Comparison of ENCODE assay signal across 8 mouse cellular contexts in genomic region chr6:125110927-125111326, GRCm38 (mm10). TPM values are rescaled to one million over a fixed set of nuclear protein-coding genes. Genes with fewer than 3 reads are reported as not detected.
DNase-seq lines count a peak whose midpoint lies in the region; ATAC-seq lines count a peak whose summit lies in the region.

No protein-coding gene starts in this region.

- H3K27ac ChIP-seq in embryonic facial prominence, embryonic 14.5 days (replicated peaks; ENCODE audit: low read depth, low read length): no peak overlapping the region

- no peak for ATAC-seq in embryonic facial prominence, embryonic 14.5 days (ENCODE audit: low read depth)
- ATAC-seq in frontal cortex, adult (ENCODE audit: low TSS enrichment): no peak

- no peak overlapping the region for H3K4me3 ChIP-seq in embryonic facial prominence, embryonic 14.5 days (ENCODE audit: low read depth, low read length)

- no peak overlapping the region for H3K4me2 ChIP-seq in embryonic facial prominence, embryonic 14.5 days (ENCODE audit: low read depth, low read length)

- H3K36me3 ChIP-seq in embryonic facial prominence, embryonic 14.5 days (ENCODE audit: control insufficient read depth, insufficient read depth, low read length): peaks cover 98% of the 10 kb centered on the region

- no peaks in the 10 kb centered on the region for H3K27me3 ChIP-seq in embryonic facial prominence, embryonic 14.5 days (replicated peaks; ENCODE audit: control insufficient read depth, insufficient read depth, low read length)

- 90% methylated on average over 7 of the region's 7 CpGs for WGBS in embryonic facial prominence, embryonic 14.5 days

- no peaks in the 10 kb centered on the region for H3K4me1 ChIP-seq in embryonic facial prominence, embryonic 14.5 days (ENCODE audit: control insufficient read depth, insufficient read depth, low read length)

- peak; percentile 42 for DNase-seq in adrenal gland, postnatal 25 days
- DNase-seq in adrenal gland, postnatal 4 days (ENCODE audit: low spot score in 2 of 2): no peak
- peak; percentile 69 to 73 for DNase-seq in layer of hippocampus, postnatal 10 days (ENCODE audit: low spot score in 2 of 2)
- DNase-seq in layer of hippocampus, adult 18-20 months (ENCODE audit: low spot score in 2 of 2): no peak
- peak; percentile 79 for DNase-seq in NIH3T3 (ENCODE audit: low read depth)
- DNase-seq in embryonic facial prominence, embryonic 14.5 days (ENCODE audit: low spot score): peak; percentile 24
- DNase-seq in naive thymus-derived CD4-positive, alpha-beta T cell, adult 2 months (ENCODE audit: low read depth): peak; percentile 58

- no peaks in the 10 kb centered on the region for H3K9me3 ChIP-seq in embryonic facial prominence, embryonic 14.5 days (ENCODE audit: control insufficient read depth, low read length)

- H3K9ac ChIP-seq in embryonic facial prominence, embryonic 14.5 days (ENCODE audit: low read depth, low read length): no peak overlapping the region

RNA-seq across cellular contexts. Expression of gene Chd4, which starts 15.1 kb away (rescaled TPM):
- total RNA-seq in adrenal gland, postnatal 25 days (2021): 175 and 203 TPM in 2 replicates
- total RNA-seq in adrenal gland, postnatal 4 days (2021): 100 to 1,000 TPM; 227 to 264 TPM
- 100 to 1,000 TPM; 176 to 195 TPM for total RNA-seq in layer of hippocampus, postnatal 10 days (2021)
- total RNA-seq in layer of hippocampus, adult 18-20 months (2021): 100 to 1,000 TPM; 153 to 176 TPM
- 70.1 and 73.5 TPM in 2 replicates for polyA plus RNA-seq in embryonic facial prominence, embryonic 14.5 days (2014; fragmentation: Nextera tagmentation; extraction: Ambion mirVana)

RNA-seq across cellular contexts. Expression of gene Nop2, which starts 20.8 kb away (rescaled TPM):
- 36.2 and 44.0 TPM in 2 replicates for total RNA-seq in adrenal gland, postnatal 25 days (2021)
- total RNA-seq in adrenal gland, postnatal 4 days (2021): 10 to 100 TPM; 36.5 to 36.8 TPM
- total RNA-seq in layer of hippocampus, postnatal 10 days (2021): 10 to 100 TPM; 35.9 to 36.1 TPM
- total RNA-seq in layer of hippocampus, adult 18-20 months (2021): 10 to 100 TPM; 31.3 to 32.4 TPM
- 56.4 and 60.4 TPM in 2 replicates for polyA plus RNA-seq in embryonic facial prominence, embryonic 14.5 days (2014; fragmentation: Nextera tagmentation; extraction: Ambion mirVana)

RNA-seq across cellular contexts. Expression of gene Iffo1, which starts 34.1 kb away (rescaled TPM):
- total RNA-seq in adrenal gland, postnatal 25 days (2021): 27.8 and 43.8 TPM in 2 replicates
- 10 to 100 TPM; 42.7 to 49.9 TPM for total RNA-seq in adrenal gland, postnatal 4 days (2021)
- total RNA-seq in layer of hippocampus, postnatal 10 days (2021): 10 to 100 TPM; 49.7 to 50.7 TPM
- 10 to 100 TPM; 63.0 to 69.1 TPM for total RNA-seq in layer of hippocampus, adult 18-20 months (2021)
- polyA plus RNA-seq in embryonic facial prominence, embryonic 14.5 days (2014; fragmentation: Nextera tagmentation; extraction: Ambion mirVana): 37.9 and 43.7 TPM in 2 replicates

RNA-seq across cellular contexts. Expression of gene Lpar5, which starts 43.2 kb away (rescaled TPM):
- 0.36 TPM in 1 of 2 replicates, not detected in the other for total RNA-seq in adrenal gland, postnatal 25 days (2021)
- 1 to 10 TPM in 1 of 2 experiments, under 1 TPM in 1; 0.84 to 1.0 TPM for total RNA-seq in adrenal gland, postnatal 4 days (2021)
- total RNA-seq in layer of hippocampus, postnatal 10 days (2021): 1 to 10 TPM; 1.1 to 1.4 TPM
- under 1 TPM; 0.56 to 0.87 TPM for total RNA-seq in layer of hippocampus, adult 18-20 months (2021)
- polyA plus RNA-seq in embryonic facial prominence, embryonic 14.5 days (2014; fragmentation: Nextera tagmentation; extraction: Ambion mirVana): 1.1 and 1.4 TPM in 2 replicates

RNA-seq across cellular contexts. Expression of gene Gapdh, which starts 55.3 kb away (rescaled TPM):
- total RNA-seq in adrenal gland, postnatal 25 days (2021): 1,475 and 1,510 TPM in 2 replicates
- 1,000 to 10,000 TPM; 1,146 to 1,218 TPM for total RNA-seq in adrenal gland, postnatal 4 days (2021)
- total RNA-seq in layer of hippocampus, postnatal 10 days (2021): 1,000 to 10,000 TPM; 1,523 to 1,789 TPM
- total RNA-seq in layer of hippocampus, adult 18-20 months (2021): 1,000 to 10,000 TPM; 2,555 to 2,598 TPM
- polyA plus RNA-seq in embryonic facial prominence, embryonic 14.5 days (2014; fragmentation: Nextera tagmentation; extraction: Ambion mirVana): 1,831 and 1,850 TPM in 2 replicates

Comparison
In these comparisons a context has a peak if more than half of its experiments do, and no peak if none do; other contexts are left out.
1. DNase-seq: peak in adrenal gland, postnatal 25 days (single experiment), layer of hippocampus, postnatal 10 days (2 of 2), NIH3T3 (single experiment), embryonic facial prominence, embryonic 14.5 days (single experiment) and naive thymus-derived CD4-positive, alpha-beta T cell, adult 2 months (single experiment); none in adrenal gland, postnatal 4 days (0 of 2) and layer of hippocampus, adult 18-20 months (0 of 2).